Mouse (Mus musculus): ENCODE data around the gene Hist1h4c. TPM values are rescaled to one million over a fixed set of nuclear protein-coding genes. Genes with fewer than 3 reads are reported as not detected.

Gene Hist1h4c
- total RNA-seq, 2 experiments from 2014 or later = 59.8 to 249 TPM

DNA sequence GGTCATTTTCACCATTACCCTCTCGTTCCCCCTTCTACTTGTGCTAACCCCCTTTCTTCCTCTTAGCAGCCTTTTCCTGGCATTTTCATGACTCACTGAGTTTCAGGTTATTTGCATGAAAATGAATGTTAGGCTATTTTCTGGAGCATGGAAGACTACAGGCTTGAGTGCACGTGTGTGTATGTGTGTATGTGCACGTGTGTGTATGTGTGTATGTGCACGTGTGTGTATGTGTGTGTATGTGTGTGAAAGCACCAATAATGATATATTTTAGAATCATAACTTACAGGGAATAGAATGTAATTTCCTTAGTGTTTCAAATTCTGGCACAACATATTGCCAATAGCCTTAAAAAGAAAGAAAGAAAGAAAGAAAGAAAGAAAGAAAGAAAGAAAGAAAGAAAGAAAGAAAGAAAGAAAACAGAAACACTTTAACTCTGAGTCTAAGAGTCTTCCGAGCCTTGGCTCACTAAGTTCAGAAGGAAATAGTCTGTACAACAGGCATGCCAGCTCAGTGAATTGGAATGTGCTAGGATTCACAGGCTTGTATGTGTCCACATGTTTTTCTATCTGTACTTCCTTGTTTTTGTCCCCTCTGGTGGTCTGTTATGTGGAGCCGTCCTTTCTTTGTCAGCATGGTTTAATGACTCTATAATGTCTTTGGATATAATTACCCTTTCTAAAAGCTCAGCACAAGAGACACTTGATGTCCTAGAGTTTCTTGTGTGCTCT lies 38.5 kb downstream of the Hist1h4c start:
- ATAC-seq (replicated peaks; ENCODE audit: low FRiP score, poor library complexity, severe bottlenecking) = no peak

Other genes starting within 250 kb of the Hist1h4c start
Only the 30 nearest of the 38 such genes appear.
- gene Hist1h3g, start 163.0 kb downstream of the Hist1h4c start, total RNA-seq (2015; ENCODE audit: low replicate concordance) = 74.4 and 97.2 TPM in 2 replicates
- gene Hist1h3g, start 163.0 kb downstream of the Hist1h4c start, total RNA-seq (2017; ENCODE audit: low replicate concordance) = 54.5 and 131 TPM in 2 replicates
- gene Hist1h2bh, start 155.1 kb downstream of the Hist1h4c start, total RNA-seq (2015; ENCODE audit: low replicate concordance) = 13.4 and 18.2 TPM in 2 replicates
- 63.0 and 67.3 TPM in 2 replicates for gene Hist1h2bh, start 155.1 kb downstream of the Hist1h4c start, total RNA-seq (2017; ENCODE audit: low replicate concordance)
- gene Hist1h3f, start 154.4 kb downstream of the Hist1h4c start, total RNA-seq (2015; ENCODE audit: low replicate concordance) = 12.7 and 21.7 TPM in 2 replicates
- gene Hist1h3f, start 154.4 kb downstream of the Hist1h4c start, total RNA-seq (2017; ENCODE audit: low replicate concordance) = 51.2 and 57.7 TPM in 2 replicates
- gene Hist1h4f, start 146.8 kb downstream of the Hist1h4c start, total RNA-seq (2015; ENCODE audit: low replicate concordance) = 55.5 and 68.5 TPM in 2 replicates
- gene Hist1h4f, start 146.8 kb downstream of the Hist1h4c start, total RNA-seq (2017; ENCODE audit: low replicate concordance) = 1,011 and 1,279 TPM in 2 replicates
- gene Hist1h1d, start 145.2 kb downstream of the Hist1h4c start, total RNA-seq (2015; ENCODE audit: low replicate concordance) = 14.6 and 16.7 TPM in 2 replicates
- gene Hist1h1d, start 145.2 kb downstream of the Hist1h4c start, total RNA-seq (2017; ENCODE audit: low replicate concordance) = 170 and 238 TPM in 2 replicates
- 37.3 and 49.5 TPM in 2 replicates for gene Hist1h3e, start 136.1 kb downstream of the Hist1h4c start, total RNA-seq (2015; ENCODE audit: low replicate concordance)
- gene Hist1h3e, start 136.1 kb downstream of the Hist1h4c start, total RNA-seq (2017; ENCODE audit: low replicate concordance) = 84.7 and 92.0 TPM in 2 replicates
- gene Hist1h2ae, start 127.2 kb downstream of the Hist1h4c start, total RNA-seq (2015; ENCODE audit: low replicate concordance) = 1.7 TPM in 1 of 2 replicates, not detected in the other
- gene Hist1h2ae, start 127.2 kb downstream of the Hist1h4c start, total RNA-seq (2017; ENCODE audit: low replicate concordance) = 122 and 175 TPM in 2 replicates
- gene Hist1h2bg, start 127.1 kb downstream of the Hist1h4c start, total RNA-seq (2015; ENCODE audit: low replicate concordance) = 170 and 206 TPM in 2 replicates
- gene Hist1h2bg, start 127.1 kb downstream of the Hist1h4c start, total RNA-seq (2017; ENCODE audit: low replicate concordance) = 470 and 670 TPM in 2 replicates
- 208 and 222 TPM in 2 replicates for gene Hist1h2bf, start 124.3 kb downstream of the Hist1h4c start, total RNA-seq (2015; ENCODE audit: low replicate concordance)
- gene Hist1h2bf, start 124.3 kb downstream of the Hist1h4c start, total RNA-seq (2017; ENCODE audit: low replicate concordance) = 253 and 407 TPM in 2 replicates
- gene Hist1h2ad, start 124.1 kb downstream of the Hist1h4c start, total RNA-seq (2015; ENCODE audit: low replicate concordance) = not detected in 2 replicates
- gene Hist1h2ad, start 124.1 kb downstream of the Hist1h4c start, total RNA-seq (2017; ENCODE audit: low replicate concordance) = 370 and 678 TPM in 2 replicates
- 52.8 and 69.6 TPM in 2 replicates for gene Hist1h3d, start 122.7 kb downstream of the Hist1h4c start, total RNA-seq (2015; ENCODE audit: low replicate concordance)
- 50.4 and 63.8 TPM in 2 replicates for gene Hist1h3d, start 122.7 kb downstream of the Hist1h4c start, total RNA-seq (2017; ENCODE audit: low replicate concordance)
- gene Hist1h4d, start 116.9 kb downstream of the Hist1h4c start, total RNA-seq (2015; ENCODE audit: low replicate concordance) = 243 and 262 TPM in 2 replicates
- 403 and 449 TPM in 2 replicates for gene Hist1h4d, start 116.9 kb downstream of the Hist1h4c start, total RNA-seq (2017; ENCODE audit: low replicate concordance)
- 6.7 and 17.6 TPM in 2 replicates for gene Hist1h2be, start 77.3 kb downstream of the Hist1h4c start, total RNA-seq (2015; ENCODE audit: low replicate concordance)
- gene Hist1h2be, start 77.3 kb downstream of the Hist1h4c start, total RNA-seq (2017; ENCODE audit: low replicate concordance) = 69.9 and 74.3 TPM in 2 replicates
- gene Hist1h1e, start 75.9 kb downstream of the Hist1h4c start, total RNA-seq (2015; ENCODE audit: low replicate concordance) = 468 and 530 TPM in 2 replicates
- 717 and 954 TPM in 2 replicates for gene Hist1h1e, start 75.9 kb downstream of the Hist1h4c start, total RNA-seq (2017; ENCODE audit: low replicate concordance)
- 5.6 and 12.3 TPM in 2 replicates for gene Hist1h2ac, start 14.5 kb downstream of the Hist1h4c start, total RNA-seq (2015; ENCODE audit: low replicate concordance)
- 55.5 and 70.6 TPM in 2 replicates for gene Hist1h2ac, start 14.5 kb downstream of the Hist1h4c start, total RNA-seq (2017; ENCODE audit: low replicate concordance)
- 44.9 and 49.2 TPM in 2 replicates for gene Hist1h2bc, start 14.3 kb downstream of the Hist1h4c start, total RNA-seq (2015; ENCODE audit: low replicate concordance)
- gene Hist1h2bc, start 14.3 kb downstream of the Hist1h4c start, total RNA-seq (2017; ENCODE audit: low replicate concordance) = 164 and 206 TPM in 2 replicates
- gene Hist1h1t, start 2.6 kb downstream of the Hist1h4c start, total RNA-seq (2015; ENCODE audit: low replicate concordance) = not detected in 2 replicates
- 1.9 and 2.0 TPM in 2 replicates for gene Hist1h1t, start 2.6 kb downstream of the Hist1h4c start, total RNA-seq (2017; ENCODE audit: low replicate concordance)
- gene Hfe, start 12.4 kb upstream of the Hist1h4c start, total RNA-seq (2015; ENCODE audit: low replicate concordance) = 5.0 and 17.9 TPM in 2 replicates
- 2.0 and 4.5 TPM in 2 replicates for gene Hfe, start 12.4 kb upstream of the Hist1h4c start, total RNA-seq (2017; ENCODE audit: low replicate concordance)
- 188 and 215 TPM in 2 replicates for gene Hist1h1c, start 40.4 kb upstream of the Hist1h4c start, total RNA-seq (2015; ENCODE audit: low replicate concordance)
- gene Hist1h1c, start 40.4 kb upstream of the Hist1h4c start, total RNA-seq (2017; ENCODE audit: low replicate concordance) = 1,447 and 1,942 TPM in 2 replicates
- gene Hist1h3c, start 47.1 kb upstream of the Hist1h4c start, total RNA-seq (2015; ENCODE audit: low replicate concordance) = 41.1 and 59.8 TPM in 2 replicates
- gene Hist1h3c, start 47.1 kb upstream of the Hist1h4c start, total RNA-seq (2017; ENCODE audit: low replicate concordance) = 178 and 330 TPM in 2 replicates
- 79.4 and 128 TPM in 2 replicates for gene Hist1h2bb, start 48.3 kb upstream of the Hist1h4c start, total RNA-seq (2015; ENCODE audit: low replicate concordance)
- gene Hist1h2bb, start 48.3 kb upstream of the Hist1h4c start, total RNA-seq (2017; ENCODE audit: low replicate concordance) = 1,415 and 1,638 TPM in 2 replicates
- 12.5 and 24.5 TPM in 2 replicates for gene Hist1h2ab, start 52.7 kb upstream of the Hist1h4c start, total RNA-seq (2015; ENCODE audit: low replicate concordance)
- 1,181 and 1,326 TPM in 2 replicates for gene Hist1h2ab, start 52.7 kb upstream of the Hist1h4c start, total RNA-seq (2017; ENCODE audit: low replicate concordance)
- 179 and 183 TPM in 2 replicates for gene Hist1h3b, start 53.8 kb upstream of the Hist1h4c start, total RNA-seq (2015; ENCODE audit: low replicate concordance)
- 251 and 270 TPM in 2 replicates for gene Hist1h3b, start 53.8 kb upstream of the Hist1h4c start, total RNA-seq (2017; ENCODE audit: low replicate concordance)
- gene Hist1h4b, start 58.6 kb upstream of the Hist1h4c start, total RNA-seq (2015; ENCODE audit: low replicate concordance) = 50.5 and 52.2 TPM in 2 replicates
- 150 and 446 TPM in 2 replicates for gene Hist1h4b, start 58.6 kb upstream of the Hist1h4c start, total RNA-seq (2017; ENCODE audit: low replicate concordance)
- 15.4 and 15.7 TPM in 2 replicates for gene Hist1h4a, start 62.8 kb upstream of the Hist1h4c start, total RNA-seq (2015; ENCODE audit: low replicate concordance)
- 211 and 254 TPM in 2 replicates for gene Hist1h4a, start 62.8 kb upstream of the Hist1h4c start, total RNA-seq (2017; ENCODE audit: low replicate concordance)
- 26.3 and 29.6 TPM in 2 replicates for gene Hist1h3a, start 63.9 kb upstream of the Hist1h4c start, total RNA-seq (2015; ENCODE audit: low replicate concordance)
- 171 and 175 TPM in 2 replicates for gene Hist1h3a, start 63.9 kb upstream of the Hist1h4c start, total RNA-seq (2017; ENCODE audit: low replicate concordance)
- gene Hist1h1a, start 65.2 kb upstream of the Hist1h4c start, total RNA-seq (2015; ENCODE audit: low replicate concordance) = 106 and 128 TPM in 2 replicates
- 1,089 and 2,054 TPM in 2 replicates for gene Hist1h1a, start 65.2 kb upstream of the Hist1h4c start, total RNA-seq (2017; ENCODE audit: low replicate concordance)
- not detected in 2 replicates for gene Trim38, start 71.5 kb upstream of the Hist1h4c start, total RNA-seq (2015; ENCODE audit: low replicate concordance)
- gene Trim38, start 71.5 kb upstream of the Hist1h4c start, total RNA-seq (2017; ENCODE audit: low replicate concordance) = not detected in 2 replicates
- gene Slc17a2, start 108.5 kb upstream of the Hist1h4c start, total RNA-seq (2015; ENCODE audit: low replicate concordance) = not detected in 2 replicates
- not detected in 2 replicates for gene Slc17a2, start 108.5 kb upstream of the Hist1h4c start, total RNA-seq (2017; ENCODE audit: low replicate concordance)
- gene Slc17a3, start 141.0 kb upstream of the Hist1h4c start, total RNA-seq (2015; ENCODE audit: low replicate concordance) = not detected in 2 replicates
- not detected in 2 replicates for gene Slc17a3, start 141.0 kb upstream of the Hist1h4c start, total RNA-seq (2017; ENCODE audit: low replicate concordance)